Mouse (Mus musculus) ES-E14 (cell line): ENCODE measurements at regions not wholly inside any gene's neighbourhood (a gene's known extent, or its start where the extent isn't known, plus 50 kb on each side); places are given as distances from the start of the nearest gene placed in this dataset.

Source experiments
- CHD2 ChIP-seq: IDR thresholded peaks from 2 replicates; pipeline ENCODE4 v1.6.1; 2014; ENCODE audit warnings: mild to moderate bottlenecking, low read depth, low read length, inconsistent platforms
- HCFC1 ChIP-seq: IDR thresholded peaks from 2 replicates; pipeline ENCODE4 v1.6.1; 2012; ENCODE audit warnings: low read length, inconsistent platforms, borderline replicate concordance; ENCODE audit not compliant: insufficient read depth

DNA sequence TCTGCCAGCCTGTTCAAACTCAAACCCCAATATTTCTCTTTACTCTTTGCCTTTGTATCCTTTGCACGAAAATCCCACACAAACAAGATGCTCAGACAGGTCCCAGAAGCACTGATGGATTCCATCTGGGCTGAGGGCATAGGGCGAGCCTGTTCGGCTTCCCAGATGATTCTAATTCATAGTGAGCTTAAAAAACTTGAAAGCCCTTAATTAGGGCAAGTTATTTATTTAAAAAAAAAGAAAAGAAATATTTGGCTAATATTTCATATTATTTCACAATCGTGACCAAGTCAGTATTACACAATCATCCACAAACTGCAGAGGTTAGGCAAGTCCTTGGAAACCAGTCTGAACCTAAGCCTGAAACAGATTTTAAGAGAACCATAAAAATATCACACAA, 93.7 kb upstream of the Dapk1 start:
- no peak for TF ChIP-seq HCFC1
- no peak for TF ChIP-seq CHD2
